Mouse (Mus musculus): ENCODE data around the gene Nr0b1.

Nr0b1 gene

GRCm38 (mm10) chrX:86191614-86192419 is at the start of gene Nr0b1:
Nr0b1 (plus strand) TSS chrX:86191764.
- DNase-seq (ENCODE audit: low read depth, low spot score), result no peak

- no peak for DNase-seq (ENCODE audit: low read depth, low spot score)
Observed at GRCm38 (mm10) chrX:86187250-86187649, 4.3 kb upstream of the Nr0b1 start.

- DNase-seq (ENCODE audit: low read depth, low spot score), result no peak
Observed at GRCm38 (mm10) chrX:86192420-86192994, 943 bp downstream of the Nr0b1 start.

- DNase-seq (ENCODE audit: low read depth, low spot score), result no peak
Observed at GRCm38 (mm10) chrX:86193386-86193785, 1.8 kb downstream of the Nr0b1 start.

- no peak for DNase-seq (ENCODE audit: low read depth, low spot score)
Observed at GRCm38 (mm10) chrX:86237246-86237645, 45.7 kb downstream of the Nr0b1 start.

All from retina, postnatal 7 days (tissue).